Mouse (Mus musculus) hindbrain, embryonic 16.5 days (tissue): ENCODE measurements at regions not wholly inside any gene's neighbourhood (a gene's known extent, or its start where the extent isn't known, plus 50 kb on each side); places are given as distances from the start of the nearest gene placed in this dataset.

Source experiments
- ATAC-seq: fragments of 200-750 bp; cut with Nextera tagmentation; 2 replicates; pipeline ENCODE4 v1.8.0; 2017; ENCODE audit warnings: moderate TSS enrichment, moderate library complexity
- H3K27ac ChIP-seq: fragments of 300-500 bp; sonication (generic); 2 replicates; pipeline ENCODE4 v1.5.1; 2014; ENCODE audit warnings: low read depth, mild to moderate bottlenecking, control low read depth, low read length, moderate library complexity
- H3K27me3 ChIP-seq: fragments of 300-500 bp; sonication (generic); replicated peaks from 2 replicates; pipeline ENCODE4 v1.6.1; 2014; ENCODE audit warnings: low read length; ENCODE audit not compliant: control insufficient read depth, insufficient read depth
- H3K36me3 ChIP-seq: fragments of 300-500 bp; sonication (generic); 2 replicates; pipeline ENCODE4 v1.6.1; 2014; ENCODE audit warnings: mild to moderate bottlenecking, low read length, moderate library complexity, mixed read lengths; ENCODE audit not compliant: control insufficient read depth, insufficient read depth
- H3K4me1 ChIP-seq: fragments of 300-500 bp; sonication (generic); 2 replicates; pipeline ENCODE4 v1.6.1; 2014; ENCODE audit warnings: low read depth, low read length; ENCODE audit not compliant: control insufficient read depth, insufficient read depth
- H3K4me2 ChIP-seq: fragments of 300-500 bp; sonication (generic); 2 replicates; pipeline ENCODE4 v1.6.1; 2014; ENCODE audit warnings: mild to moderate bottlenecking, low read length, control low read depth, moderate library complexity
- H3K4me3 ChIP-seq: fragments of 300-500 bp; sonication (generic); 2 replicates; pipeline ENCODE4 v1.5.1; 2014; ENCODE audit warnings: mild to moderate bottlenecking, low read length, control low read depth, moderate library complexity
- H3K9ac ChIP-seq: fragments of 300-500 bp; sonication (generic); 2 replicates; pipeline ENCODE4 v1.6.1; 2014; ENCODE audit warnings: low read depth, mild to moderate bottlenecking, control low read depth, low read length, moderate library complexity
- H3K9me3 ChIP-seq: fragments of 300-500 bp; sonication (generic); 2 replicates; pipeline ENCODE4 v1.6.1; 2014; ENCODE audit warnings: mild to moderate bottlenecking, low read length, moderate library complexity; ENCODE audit not compliant: control insufficient read depth
- WGBS: fragments of 180-500 bp; shearing (Covaris S2); extraction: QIAGEN DNeasy Blood & Tissue Kit; methylation state at CpG from one replicate; pipeline ENCODE4 v1.1.7; 2014; 5-methylcytosine and 5-hydroxymethylcytosine counted together

DNA sequence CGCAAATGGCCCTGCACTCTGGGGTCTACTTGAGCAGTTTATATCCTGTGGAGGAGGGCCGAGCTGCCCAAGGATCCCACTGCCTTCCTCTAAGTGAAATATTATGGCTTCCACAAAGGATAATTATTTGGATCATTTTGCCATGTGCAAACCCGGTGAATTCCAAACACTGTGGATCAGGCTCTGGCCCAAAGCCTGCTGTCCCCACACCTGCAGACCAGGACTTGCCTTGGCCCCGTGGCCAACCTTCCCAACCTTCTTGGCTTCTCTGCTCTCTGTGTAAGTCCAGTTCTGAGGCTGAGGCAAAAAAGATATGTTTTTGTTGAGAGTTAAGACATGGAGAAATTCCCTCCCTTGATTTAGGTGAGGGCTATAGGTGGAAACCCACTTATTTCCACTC lies 234.0 kb downstream of the Snx10 start:
- WGBS: 74% methylated on average over 4 of the region's 4 CpGs
- Histone ChIP-seq H3K27ac (no peak overlapping the region), H3K4me2 (no peak overlapping the region), H3K36me3 (no peaks in the 10 kb centered on the region), H3K4me1 (peaks cover 5% of the 10 kb centered on the region), H3K4me3 (no peak overlapping the region), H3K27me3 (no peaks in the 10 kb centered on the region), H3K9ac (no peak overlapping the region), H3K9me3 (no peaks in the 10 kb centered on the region)
- ATAC-seq: no peak

DNA sequence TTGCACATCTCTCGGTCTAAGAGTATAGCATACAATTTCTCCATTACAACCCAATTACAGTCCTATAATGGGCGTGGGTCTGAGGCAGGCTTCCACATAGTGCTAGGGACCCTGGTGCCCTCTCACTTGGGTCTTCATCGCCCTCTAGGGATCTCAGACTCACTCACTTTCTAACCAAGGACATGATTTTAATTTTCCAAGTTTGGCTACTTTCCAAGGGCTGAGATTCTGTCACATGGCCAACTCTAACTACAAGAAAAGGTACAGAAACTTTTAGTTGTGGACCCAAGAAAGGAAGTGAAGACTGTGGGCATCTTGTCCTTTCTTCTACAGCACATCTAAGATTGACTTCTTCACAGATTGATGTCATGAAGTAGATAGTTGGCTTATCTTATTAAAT lies 235.1 kb downstream of the Snx10 start:
- ATAC-seq: no peak
- 71% methylated on average over 3 of the region's 3 CpGs for WGBS
- no peak overlapping the region for H3K27ac ChIP-seq
- no peaks in the 10 kb centered on the region for H3K27me3 ChIP-seq
- peaks cover 5% of the 10 kb centered on the region for H3K4me1 ChIP-seq
- H3K4me3 ChIP-seq: no peak overlapping the region
- no peak overlapping the region for H3K9ac ChIP-seq
- no peak overlapping the region for H3K4me2 ChIP-seq
- no peaks in the 10 kb centered on the region for H3K36me3 ChIP-seq
- H3K9me3 ChIP-seq: no peaks in the 10 kb centered on the region

GRCm38 (mm10) chr6:51760372-51760771 lies 236.7 kb downstream of the Snx10 start:
- no peaks in the 10 kb centered on the region for H3K9me3 ChIP-seq
- no peak for ATAC-seq
- no peak overlapping the region for H3K4me2 ChIP-seq
- H3K27ac ChIP-seq: no peak overlapping the region
- no peaks in the 10 kb centered on the region for H3K27me3 ChIP-seq
- no peak overlapping the region for H3K4me3 ChIP-seq
- H3K9ac ChIP-seq: no peak overlapping the region
- H3K4me1 ChIP-seq: no peaks in the 10 kb centered on the region
- WGBS: 74% methylated on average over 5 of the region's 5 CpGs
- H3K36me3 ChIP-seq: no peaks in the 10 kb centered on the region

GRCm38 (mm10) chr6:51761506-51761905 lies 237.8 kb downstream of the Snx10 start:
- no peak overlapping the region for H3K9ac ChIP-seq
- ATAC-seq: no peak
- no peaks in the 10 kb centered on the region for H3K27me3 ChIP-seq
- H3K4me2 ChIP-seq: no peak overlapping the region
- no peak overlapping the region for H3K27ac ChIP-seq
- H3K4me1 ChIP-seq: peaks cover 2% of the 10 kb centered on the region; the same call in 1 of the 2 replicates
- no peaks in the 10 kb centered on the region for H3K36me3 ChIP-seq
- H3K9me3 ChIP-seq: no peaks in the 10 kb centered on the region
- WGBS: 84% methylated on average over 5 of the region's 5 CpGs
- H3K4me3 ChIP-seq: no peak overlapping the region

GRCm38 (mm10) chr6:51766482-51766881 lies 242.8 kb downstream of the Snx10 start:
- no peaks in the 10 kb centered on the region for H3K27me3 ChIP-seq
- no peak overlapping the region for H3K9ac ChIP-seq
- 18% methylated on average over 3 of the region's 3 CpGs for WGBS
- no peaks in the 10 kb centered on the region for H3K9me3 ChIP-seq
- no peaks in the 10 kb centered on the region for H3K36me3 ChIP-seq
- H3K27ac ChIP-seq: no peak overlapping the region
- ATAC-seq: no peak
- peaks cover 16% of the 10 kb centered on the region for H3K4me1 ChIP-seq
- H3K4me2 ChIP-seq: no peak overlapping the region
- no peak overlapping the region for H3K4me3 ChIP-seq

- H3K27ac ChIP-seq: peak overlapping the region; percentile 73
- no peaks in the 10 kb centered on the region for H3K9me3 ChIP-seq
- ATAC-seq: peak; percentile 92
- no peaks in the 10 kb centered on the region for H3K27me3 ChIP-seq
- H3K4me3 ChIP-seq: peak overlapping the region; percentile 7; the same call in 1 of the 2 replicates
- H3K9ac ChIP-seq: peak overlapping the region; percentile 54
- no peaks in the 10 kb centered on the region for H3K36me3 ChIP-seq
- H3K4me2 ChIP-seq: peak overlapping the region; percentile 50
- peaks cover 16% of the 10 kb centered on the region for H3K4me1 ChIP-seq
- WGBS: 3% methylated on average over 15 of the region's 15 CpGs
Observed at GRCm38 (mm10) chr6:51767582-51768341, 244.1 kb downstream of the Snx10 start.

- no peaks in the 10 kb centered on the region for H3K9me3 ChIP-seq
- H3K36me3 ChIP-seq: no peaks in the 10 kb centered on the region
- no peak overlapping the region for H3K27ac ChIP-seq
- no peak overlapping the region for H3K9ac ChIP-seq
- peaks cover 16% of the 10 kb centered on the region for H3K4me1 ChIP-seq
- no peak overlapping the region for H3K4me2 ChIP-seq
- WGBS: 80% methylated on average over 9 of the region's 9 CpGs
- no peak overlapping the region for H3K4me3 ChIP-seq
- ATAC-seq: no peak
- H3K27me3 ChIP-seq: no peaks in the 10 kb centered on the region
Observed at GRCm38 (mm10) chr6:51771001-51771400, 241.3 kb downstream of the Skap2 start.

- Histone ChIP-seq H3K4me1 (peaks cover 14% of the 10 kb centered on the region), H3K27ac (no peak overlapping the region), H3K27me3 (no peaks in the 10 kb centered on the region), H3K4me3 (no peak overlapping the region), H3K36me3 (no peaks in the 10 kb centered on the region), H3K4me2 (no peak overlapping the region), H3K9me3 (no peaks in the 10 kb centered on the region), H3K9ac (no peak overlapping the region)
- ATAC-seq: no peak
- WGBS: 48% methylated on average over 11 of the region's 11 CpGs
Observed at GRCm38 (mm10) chr6:51771424-51771823, 240.9 kb downstream of the Skap2 start.

DNA sequence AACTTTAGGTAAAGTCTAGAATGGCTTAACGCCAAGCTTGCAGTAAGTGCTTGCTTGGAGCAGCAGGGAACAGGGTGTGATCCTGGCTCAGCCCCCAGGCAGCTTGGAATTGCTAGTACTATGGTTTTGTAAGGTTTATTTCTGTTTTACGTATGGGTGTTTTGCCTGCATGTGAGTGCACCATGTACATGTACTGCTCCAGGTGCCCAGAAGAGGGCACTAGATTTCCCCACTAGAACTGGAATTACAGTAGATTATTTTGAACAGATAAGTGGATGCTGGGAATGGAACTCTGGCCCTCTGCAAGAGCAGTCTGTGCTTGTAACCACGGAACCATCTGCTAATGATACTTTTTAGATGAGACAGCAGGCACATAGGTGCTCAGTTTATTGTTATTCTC lies 237.6 kb downstream of the Skap2 start:
- 70% methylated on average over 3 of the region's 3 CpGs for WGBS
- no peak overlapping the region for H3K9ac ChIP-seq

More for the DNA sequence above, 237.6 kb downstream of the Skap2 start:
- Histone ChIP-seq H3K4me3 (no peak overlapping the region), H3K27me3 (no peaks in the 10 kb centered on the region), H3K27ac (no peak overlapping the region), H3K4me1 (no peaks in the 10 kb centered on the region), H3K9me3 (no peaks in the 10 kb centered on the region), H3K4me2 (no peak overlapping the region), H3K36me3 (no peaks in the 10 kb centered on the region)
- no peak for ATAC-seq
